Comparison of ENCODE assay signal across 12 mouse cellular contexts in the genomic region with DNA sequence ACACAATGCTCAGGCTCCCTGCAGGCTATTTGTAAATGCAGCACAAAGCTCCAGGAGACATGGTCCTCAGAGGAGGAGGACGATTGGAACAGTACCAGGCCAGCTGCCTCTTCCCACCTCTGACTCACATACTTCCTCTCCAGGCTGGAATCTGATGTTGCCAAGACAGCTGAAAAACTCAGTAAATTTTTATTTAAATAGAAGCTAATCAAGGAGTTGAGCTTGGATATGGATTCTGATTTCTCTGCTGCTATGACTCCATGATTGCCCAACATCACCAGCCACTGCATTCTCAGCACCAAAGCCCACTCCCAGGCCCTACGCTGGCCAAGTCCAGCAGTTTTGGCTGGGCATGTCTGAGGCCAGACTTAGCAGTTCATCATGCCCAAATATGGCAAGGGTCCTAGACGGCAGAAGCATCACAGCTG.
DNase-seq lines count a peak whose midpoint lies in the region; ATAC-seq lines count a peak whose summit lies in the region.
"Had no signal": no experiment of that assay in that cellular context is flagged by ENCODE, and none has a peak within 500 bp of the region (broad histone marks: within the 10 kb centered on the region; RNA-seq: fewer than 3 reads in every experiment).

No protein-coding gene starts in this region.

- no peaks in the 10 kb centered on the region for H3K9me3 ChIP-seq in heart, embryonic 10.5 days
- no peaks in the 10 kb centered on the region for H3K9me3 ChIP-seq in forebrain, embryonic 10.5 days
- no peaks in the 10 kb centered on the region for H3K9me3 ChIP-seq in hindbrain, embryonic 12.5 days (replicated peaks)
- H3K9me3 ChIP-seq: embryonic facial prominence, embryonic 13.5 days had no signal

- no peak overlapping the region for H3K27ac ChIP-seq in heart, embryonic 10.5 days
- H3K27ac ChIP-seq in forebrain, embryonic 10.5 days: no peak overlapping the region
- H3K27ac ChIP-seq in hindbrain, embryonic 12.5 days: no peak overlapping the region
- H3K27ac ChIP-seq: embryonic facial prominence, embryonic 13.5 days; kidney, postnatal 0 days had no signal

- H3K4me1 ChIP-seq in heart, embryonic 10.5 days: peaks cover 2% of the 10 kb centered on the region; the same call in 1 of the 2 replicates
- no peaks in the 10 kb centered on the region for H3K4me1 ChIP-seq in forebrain, embryonic 10.5 days
- H3K4me1 ChIP-seq in hindbrain, embryonic 12.5 days: no peaks in the 10 kb centered on the region
- H3K4me1 ChIP-seq: embryonic facial prominence, embryonic 13.5 days had no signal

- H3K9ac ChIP-seq in hindbrain, embryonic 12.5 days: no peak overlapping the region
- H3K9ac ChIP-seq: embryonic facial prominence, embryonic 13.5 days had no signal

- no peaks in the 10 kb centered on the region for H3K36me3 ChIP-seq in heart, embryonic 10.5 days
- no peaks in the 10 kb centered on the region for H3K36me3 ChIP-seq in forebrain, embryonic 10.5 days (replicated peaks)
- no peaks in the 10 kb centered on the region for H3K36me3 ChIP-seq in hindbrain, embryonic 12.5 days
- H3K36me3 ChIP-seq: embryonic facial prominence, embryonic 13.5 days had no signal

- WGBS in heart, embryonic 10.5 days: 71% methylated on average over 3 of the region's 3 CpGs
- 75% methylated on average over 3 of the region's 3 CpGs for WGBS in forebrain, embryonic 10.5 days
- 63% methylated on average over 3 of the region's 3 CpGs for WGBS in hindbrain, embryonic 12.5 days

- peak; percentile 96 for DNase-seq in heart, adult 11 months
- no peak for DNase-seq in heart, embryonic 10.5 days (ENCODE audit: low spot score)
- DNase-seq in adipocyte (ENCODE audit: low spot score): peak; percentile 37
- peak; percentile 35 to 58 for DNase-seq in heart, postnatal 14 days
- DNase-seq in lung, postnatal 10 days: peak; percentile 55
- no peak for DNase-seq in forebrain, embryonic 10.5 days (ENCODE audit: extremely low spot score, low spot score)
- DNase-seq: B cell, adult 2 months had no signal

- H3K4me2 ChIP-seq in hindbrain, embryonic 12.5 days (replicated peaks): no peak overlapping the region
- H3K4me2 ChIP-seq: embryonic facial prominence, embryonic 13.5 days; liver, embryonic 11.5 days had no signal

- ATAC-seq in megakaryocyte-erythroid progenitor cell, adult 5-6 weeks (replicated peaks; ENCODE audit: low FRiP score, low TSS enrichment, poor library complexity, severe bottlenecking): no peak
- no peak for ATAC-seq in hindbrain, embryonic 12.5 days (ENCODE audit: low FRiP score)

- no peak overlapping the region for H3K4me3 ChIP-seq in heart, embryonic 10.5 days
- H3K4me3 ChIP-seq in forebrain, embryonic 10.5 days: no peak overlapping the region
- no peak overlapping the region for H3K4me3 ChIP-seq in hindbrain, embryonic 12.5 days
- H3K4me3 ChIP-seq: embryonic facial prominence, embryonic 13.5 days had no signal

- intact Hi-C loops in heart, postnatal 14 days (cut with DNase I): no loop called here

- no peaks in the 10 kb centered on the region for H3K27me3 ChIP-seq in heart, embryonic 10.5 days (ENCODE audit: insufficient read depth, poor library complexity, severe bottlenecking)
- no peaks in the 10 kb centered on the region for H3K27me3 ChIP-seq in forebrain, embryonic 10.5 days (ENCODE audit: poor library complexity, severe bottlenecking)
- H3K27me3 ChIP-seq in hindbrain, embryonic 12.5 days: no peaks in the 10 kb centered on the region
- H3K27me3 ChIP-seq: embryonic facial prominence, embryonic 13.5 days had no signal

Comparison
In these comparisons a context has a peak if more than half of its experiments do, and no peak if none do; other contexts are left out.
1. DNase-seq: peak in heart, adult 11 months (single experiment), adipocyte (single experiment), heart, postnatal 14 days (2 of 2) and lung, postnatal 10 days (single experiment); none in heart, embryonic 10.5 days (single experiment) and forebrain, embryonic 10.5 days (single experiment).